Mouse (Mus musculus) CH12.LX (cell line): ENCODE measurements around the gene Zfhx3. TPM values are rescaled to one million over a fixed set of nuclear protein-coding genes. Genes with fewer than 3 reads are reported as not detected.

Experiments
- DNase-seq: peaks from one replicate; pipeline ENCODE4 v3.0.0-alpha.2; 2013; ENCODE audit errors: extremely low read depth
- H3K27ac ChIP-seq: 2 replicates; pipeline ENCODE4 v1.5.1; 2012; ENCODE audit warnings: low read depth, mild to moderate bottlenecking, control low read depth, moderate library complexity; ENCODE audit not compliant: insufficient read depth
- H3K27me3 ChIP-seq: replicated peaks from 2 replicates; pipeline ENCODE3; 2012; ENCODE audit warnings: inconsistent platforms
- H3K36me3 ChIP-seq, 2 experiments: replicated peaks in 1 of 2; 2 replicates each; pipeline versions ENCODE3 to v1.6.1; 2012; ENCODE audit warnings: inconsistent platforms in 1 of 2, low read length in 1 of 2, mild to moderate bottlenecking in 1 of 2, mixed read lengths in 1 of 2, moderate library complexity in 1 of 2; ENCODE audit not compliant: control insufficient read depth in 1 of 2, insufficient read depth in 1 of 2
- H3K4me1 ChIP-seq, 2 experiments: 2 replicates each; pipeline ENCODE4 v1.6.1; 2012; ENCODE audit warnings: inconsistent platforms in 1 of 2, moderate library complexity in 1 of 2; ENCODE audit not compliant: insufficient read depth in 2 of 2, control insufficient read depth in 1 of 2
- H3K4me2 ChIP-seq: 2 replicates; pipeline ENCODE4 v1.6.1; 2012; ENCODE audit warnings: low read depth, mild to moderate bottlenecking, control low read depth; ENCODE audit not compliant: poor library complexity, insufficient read depth, severe bottlenecking
- H3K4me3 ChIP-seq, 3 experiments: fragments of 150-350 bp in 1 of 3; sonication (generic) in 1 of 3; replicated peaks in 1 of 3; 2 replicates each; pipeline versions ENCODE3 to v1.5.1; 2011 to 2012; ENCODE audit warnings: low read depth in 2 of 3, low read length in 2 of 3, mild to moderate bottlenecking in 2 of 3, moderate library complexity in 2 of 3, control low read depth in 1 of 3, improper control_type of control experiment in 1 of 3, inconsistent platforms in 1 of 3, mixed read lengths in 1 of 3; ENCODE audit not compliant: poor library complexity in 1 of 3
- H3K79me2 ChIP-seq: replicated peaks from 2 replicates; pipeline ENCODE4 v1.6.1; 2012; ENCODE audit warnings: mild to moderate bottlenecking, moderate library complexity; ENCODE audit not compliant: control insufficient read depth, poor library complexity, insufficient read depth, severe bottlenecking; ENCODE audit errors: extremely low read depth
- H3K9ac ChIP-seq: 2 replicates; pipeline ENCODE4 v1.6.1; 2012; ENCODE audit warnings: low read depth, mild to moderate bottlenecking, control low read depth, moderate library complexity; ENCODE audit not compliant: insufficient read depth
- H3K9me3 ChIP-seq: replicated peaks from 2 replicates; pipeline ENCODE3; 2012; ENCODE audit warnings: low read length, inconsistent platforms, mixed read lengths
- BHLHE40 ChIP-seq: IDR thresholded peaks from 2 replicates; pipeline ENCODE4 v1.6.1; 2011; ENCODE audit warnings: mild to moderate bottlenecking, low read depth, low read length, improper control_type of control experiment
- CHD1 ChIP-seq: IDR thresholded peaks from 2 replicates; pipeline ENCODE4 v1.6.1; 2012; ENCODE audit warnings: low read depth, low read length, improper control_type of control experiment, inconsistent platforms
- CTCF ChIP-seq, 2 experiments: IDR thresholded peaks in 1 of 2; conservative IDR thresholded peaks in 1 of 2; 2 replicates each; pipeline ENCODE4 v1.5.1; 2011 to 2012; ENCODE audit warnings: low read depth in 2 of 2, low read length in 2 of 2, improper control_type of control experiment in 1 of 2, inconsistent platforms in 1 of 2, mild to moderate bottlenecking in 1 of 2, moderate library complexity in 1 of 2
- E2F4 ChIP-seq: IDR thresholded peaks from 2 replicates; pipeline ENCODE4 v1.6.1; 2011; ENCODE audit warnings: low read depth, low read length, improper control_type of control experiment; ENCODE audit not compliant: insufficient replicate concordance
- ETS1 ChIP-seq: conservative IDR thresholded peaks from 2 replicates; pipeline ENCODE4 v1.6.1; 2012; ENCODE audit warnings: low read depth, mild to moderate bottlenecking, inconsistent platforms, low read length, improper control_type of control experiment, moderate library complexity
- IRF4 ChIP-seq: IDR thresholded peaks from 2 replicates; pipeline ENCODE4 v1.6.1; 2014; ENCODE audit warnings: low read depth, mild to moderate bottlenecking, inconsistent platforms, low read length, improper control_type of control experiment
- MAX ChIP-seq: IDR thresholded peaks from 2 replicates; pipeline ENCODE4 v1.6.1; 2011; ENCODE audit warnings: low read length, improper control_type of control experiment
- MAZ ChIP-seq: IDR thresholded peaks from 2 replicates; pipeline ENCODE4 v1.6.1; 2012; ENCODE audit warnings: low read depth, mild to moderate bottlenecking, inconsistent platforms, low read length, improper control_type of control experiment, moderate library complexity
- MEF2A ChIP-seq: IDR thresholded peaks from 2 replicates; pipeline ENCODE4 v1.6.1; 2014; ENCODE audit warnings: low read depth, mild to moderate bottlenecking, inconsistent platforms, low read length, improper control_type of control experiment, borderline replicate concordance
- MXI1 ChIP-seq: IDR thresholded peaks from 2 replicates; pipeline ENCODE4 v1.6.1; 2011; ENCODE audit warnings: mild to moderate bottlenecking, low read depth, low read length, improper control_type of control experiment
- MYC ChIP-seq: IDR thresholded peaks from 2 replicates; pipeline ENCODE4 v1.6.1; 2011; ENCODE audit warnings: low read depth, mild to moderate bottlenecking, improper control_type of control experiment, low read length
- NELFE ChIP-seq: IDR thresholded peaks from 2 replicates; pipeline ENCODE4 v1.6.1; 2011; ENCODE audit warnings: low read depth, low read length, improper control_type of control experiment
- NRF1 ChIP-seq: IDR thresholded peaks from 2 replicates; pipeline ENCODE4 v1.6.1; 2014; ENCODE audit warnings: low read depth, mild to moderate bottlenecking, inconsistent platforms, low read length, improper control_type of control experiment, moderate library complexity
- PAX5 ChIP-seq: IDR thresholded peaks from 2 replicates; pipeline ENCODE4 v1.6.1; 2012; ENCODE audit warnings: low read length, inconsistent platforms, mixed read lengths
- POLR2A ChIP-seq: IDR thresholded peaks from 2 replicates; pipeline ENCODE4 v1.6.1; 2011; ENCODE audit warnings: low read depth, mild to moderate bottlenecking, improper control_type of control experiment, low read length
- POLR2AphosphoS2 ChIP-seq: IDR thresholded peaks from 2 replicates; pipeline ENCODE4 v1.6.1; 2011; ENCODE audit warnings: low read depth, low read length, improper control_type of control experiment
- RAD21 ChIP-seq: IDR thresholded peaks from 2 replicates; pipeline ENCODE4 v1.6.1; 2011; ENCODE audit warnings: low read depth, mild to moderate bottlenecking, low read length, improper control_type of control experiment, moderate library complexity
- RCOR1 ChIP-seq: conservative IDR thresholded peaks from 2 replicates; pipeline ENCODE4 v1.6.1; 2012; ENCODE audit warnings: low read depth, mild to moderate bottlenecking, inconsistent platforms, low read length, improper control_type of control experiment
- SIN3A ChIP-seq: IDR thresholded peaks from 2 replicates; pipeline ENCODE4 v1.6.1; 2012; ENCODE audit warnings: low read length, improper control_type of control experiment, inconsistent platforms
- SMC3 ChIP-seq: IDR thresholded peaks from 2 replicates; pipeline ENCODE4 v1.6.1; 2011; ENCODE audit warnings: low read depth, low read length, improper control_type of control experiment
- TBP ChIP-seq: conservative IDR thresholded peaks from 2 replicates; pipeline ENCODE4 v1.6.1; 2011; ENCODE audit warnings: low read depth, low read length, improper control_type of control experiment
- ZC3H11A ChIP-seq: IDR thresholded peaks from 2 replicates; pipeline ENCODE4 v1.6.1; 2012; ENCODE audit warnings: low read depth, mild to moderate bottlenecking, inconsistent platforms, low read length, improper control_type of control experiment
- ZMIZ1 ChIP-seq: IDR thresholded peaks from 2 replicates; pipeline ENCODE4 v1.6.1; 2012; ENCODE audit warnings: low read depth, mild to moderate bottlenecking, inconsistent platforms, low read length, improper control_type of control experiment
- dilution Hi-C: fragments of 300-500 bp; cut with MboI; formaldehyde crosslinking; loops from 2 replicates; pipeline ENCODE4 v1.14.3; 2020; ENCODE audit warnings: low sequenced_read_pairs; ENCODE audit not compliant: extremely low pct_unique_long_range_greater_than_20kb, extremely low pct_ligation_motif_present
- in situ Hi-C: fragments of 300-500 bp; cut with MboI; formaldehyde crosslinking; loops from 3 replicates; pipeline ENCODE4 v1.14.3; 2019; ENCODE audit warnings: low sequenced_read_pairs, low pct_ligation_motif_present, low pct_unique_long_range_greater_than_20kb, mixed read lengths
- polyA plus RNA-seq: library from polyadenylated mRNA; unstranded; fragments of >175 nt; gene quantifications from 2 replicates; pipeline ENCODE4 v1.2.1, GENCODE M21; 2012; ENCODE audit warnings: low read depth; ENCODE audit not compliant: insufficient read length
- total RNA-seq, 2 experiments: library from RNA; depleted of rRNA; stranded (reverse); fragments of 300-350 nt in 1 of 2; fragments of >200 nt in 1 of 2; gene quantifications; 2 replicates each; pipeline ENCODE4 v1.2.3; 2012 to 2014

Zfhx3 gene
- total and polyA plus RNA-seq, 3 experiments = 0.05 to 0.76 (median 0.68) TPM

- dilution Hi-C loops (no loop called here), in situ Hi-C loops (no loop called here)
- H3K36me3 ChIP-seq = no peaks in the 10 kb centered on the region
- no peak overlapping the region for H3K27ac ChIP-seq
- H3K4me2 ChIP-seq = no peak overlapping the region
- H3K79me2 ChIP-seq = no peaks in the 10 kb centered on the region
- H3K9ac ChIP-seq = no peak overlapping the region
- no peaks in the 10 kb centered on the region for H3K27me3 ChIP-seq
- H3K4me1 ChIP-seq = no peaks in the 10 kb centered on the region
- no peaks in the 10 kb centered on the region for H3K9me3 ChIP-seq
- H3K4me3 ChIP-seq = no peak overlapping the region
- no peak for DNase-seq
- no peak for TF ChIP-seq MXI1
- TF ChIP-seq SIN3A = no peak
- TF ChIP-seq SMC3 = no peak
- no peak for TF ChIP-seq E2F4
- no peak for TF ChIP-seq RAD21
- no peak for TF ChIP-seq ZC3H11A
- no peak for TF ChIP-seq MEF2A
- no peak for TF ChIP-seq TBP
- no peak for TF ChIP-seq PAX5
- no peak for TF ChIP-seq CHD1
- TF ChIP-seq POLR2AphosphoS2 = no peak
- TF ChIP-seq IRF4 = no peak
- no peak for TF ChIP-seq ETS1
- no peak for TF ChIP-seq POLR2A
- TF ChIP-seq BHLHE40 = no peak
- no peak for TF ChIP-seq NELFE
- TF ChIP-seq ZMIZ1 = no peak
- no peak for TF ChIP-seq MAZ
- no peak for TF ChIP-seq RCOR1
Measured at GRCm38 (mm10) chr8:108573295-108574017, 631.0 kb downstream of the Zfhx3 start.

- dilution Hi-C loops = no loop called here
- H3K4me2 ChIP-seq = no peak overlapping the region
- H3K4me3 ChIP-seq = no peak overlapping the region
- in situ Hi-C loops = no loop called here
- no peaks in the 10 kb centered on the region for H3K27me3 ChIP-seq
- DNase-seq = peak; percentile 61
- H3K79me2 ChIP-seq = no peaks in the 10 kb centered on the region
- H3K9me3 ChIP-seq = no peaks in the 10 kb centered on the region
- no peak overlapping the region for H3K27ac ChIP-seq
- no peak overlapping the region for H3K9ac ChIP-seq
- H3K4me1 ChIP-seq = no peaks in the 10 kb centered on the region
- H3K36me3 ChIP-seq = no peaks in the 10 kb centered on the region
- TF ChIP-seq RAD21 (peak; percentile 89), MAX (0 out of 2 replicates have a peak, but pooled peaks have one; percentile 17), NELFE (peak; percentile 47; the same call in 1 of the 2 replicates), MYC (peak; percentile 57; the same call in 1 of the 2 replicates), BHLHE40 (0 out of 2 replicates have a peak, but pooled peaks have one; percentile 6), NRF1 (no peak), ZC3H11A (peak; percentile 76), SMC3 (peak; percentile 95), RCOR1 (no peak), CTCF (conservative IDR thresholded peaks at IDR 0.05 in 1 of 2, IDR thresholded peaks at IDR 0.05 in 1 of 2; ENCODE audit: low read depth in 2 of 2, low read length in 2 of 2) (peak; percentile 88 to 91), MEF2A (0 out of 2 replicates have a peak, but pooled peaks have one; percentile 15), CHD1 (no peak)
- TF ChIP-seq, all 38 proteins: peak for 9
Measured at GRCm38 (mm10) chr8:108574101-108574500, 631.7 kb downstream of the Zfhx3 start.
